Mouse (Mus musculus) c-Kit-positive CD71-negative TER-119-negative erythroid progenitor cells, embryonic 14.5 days (primary cell): ENCODE data around the gene Aifm2.

Experiments
- DNase-seq: peaks from one replicate; pipeline ENCODE4 v3.0.0-alpha.2; 2013; ENCODE audit warnings: low read depth

Aifm2 gene

DNA sequence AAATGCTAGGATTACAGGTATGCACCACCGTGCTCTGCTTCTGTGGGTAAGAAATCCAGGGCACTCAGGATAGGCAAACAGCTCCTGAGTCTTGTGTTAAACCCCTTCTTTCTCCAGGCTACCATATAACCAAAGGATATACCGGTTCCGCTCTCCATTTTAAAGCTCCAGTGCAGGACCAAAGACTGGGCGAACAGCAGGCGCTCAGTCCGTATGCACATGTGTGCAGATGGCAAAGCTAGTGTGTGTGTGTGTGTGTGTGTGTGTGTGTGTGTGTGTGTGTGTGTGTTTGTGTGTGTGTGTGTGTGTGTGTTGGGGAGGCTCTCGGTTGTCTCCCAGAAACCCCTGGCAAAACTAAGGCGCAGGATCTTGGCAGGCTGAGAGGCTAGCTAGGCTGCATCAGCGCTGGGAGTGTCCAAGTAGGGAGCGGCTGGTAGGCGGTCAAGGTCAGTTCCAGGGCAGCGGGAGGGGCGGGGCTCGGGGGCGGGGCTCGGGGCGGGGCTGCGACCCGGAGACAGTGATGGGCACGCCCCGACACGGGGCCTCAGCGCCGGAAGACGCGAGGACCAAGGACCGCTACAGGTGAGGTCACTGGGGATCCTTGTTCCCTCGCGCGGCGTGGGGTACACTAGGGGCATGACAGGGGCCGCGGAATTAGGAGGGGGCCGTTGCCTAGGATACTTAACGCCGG is at the start of gene Aifm2:
TSS of gene Aifm2 (plus strand) at position 493 of the 691 bp plus-strand sequence.
- no peak for DNase-seq

- no peak for DNase-seq
Observed at GRCm38 (mm10) chr10:61665651-61666050, 49.4 kb upstream of the Aifm2 start.

GRCm38 (mm10) chr10:61669289-61669688 is 45.8 kb upstream of the Aifm2 start:
- no peak for DNase-seq

GRCm38 (mm10) chr10:61669896-61670295 is 45.2 kb upstream of the Aifm2 start:
- DNase-seq: no peak

- DNase-seq: no peak
Observed at GRCm38 (mm10) chr10:61670758-61671157, 44.3 kb upstream of the Aifm2 start.

DNA sequence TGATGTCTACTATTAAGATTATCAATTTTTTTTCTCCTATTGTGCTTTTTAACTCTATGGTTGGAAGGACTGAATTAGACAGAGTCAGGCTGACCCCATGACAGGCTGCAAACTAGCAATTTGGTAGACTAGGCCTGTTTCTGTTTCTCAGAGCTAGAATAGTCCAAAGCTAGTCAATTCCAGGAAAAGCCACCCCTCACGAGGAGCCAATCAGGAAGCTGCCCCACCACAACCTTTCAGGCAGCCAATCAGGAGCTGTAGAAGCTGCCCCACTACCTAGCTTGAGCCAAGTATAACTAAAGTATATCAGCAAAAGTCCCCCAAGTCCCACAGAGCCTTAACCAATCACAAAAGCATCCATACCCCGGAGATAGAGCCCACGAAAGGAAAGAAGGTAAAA is 39.1 kb upstream of the Aifm2 start:
- DNase-seq: no peak

GRCm38 (mm10) chr10:61679545-61679944 is 35.5 kb upstream of the Aifm2 start:
- no peak for DNase-seq

DNA sequence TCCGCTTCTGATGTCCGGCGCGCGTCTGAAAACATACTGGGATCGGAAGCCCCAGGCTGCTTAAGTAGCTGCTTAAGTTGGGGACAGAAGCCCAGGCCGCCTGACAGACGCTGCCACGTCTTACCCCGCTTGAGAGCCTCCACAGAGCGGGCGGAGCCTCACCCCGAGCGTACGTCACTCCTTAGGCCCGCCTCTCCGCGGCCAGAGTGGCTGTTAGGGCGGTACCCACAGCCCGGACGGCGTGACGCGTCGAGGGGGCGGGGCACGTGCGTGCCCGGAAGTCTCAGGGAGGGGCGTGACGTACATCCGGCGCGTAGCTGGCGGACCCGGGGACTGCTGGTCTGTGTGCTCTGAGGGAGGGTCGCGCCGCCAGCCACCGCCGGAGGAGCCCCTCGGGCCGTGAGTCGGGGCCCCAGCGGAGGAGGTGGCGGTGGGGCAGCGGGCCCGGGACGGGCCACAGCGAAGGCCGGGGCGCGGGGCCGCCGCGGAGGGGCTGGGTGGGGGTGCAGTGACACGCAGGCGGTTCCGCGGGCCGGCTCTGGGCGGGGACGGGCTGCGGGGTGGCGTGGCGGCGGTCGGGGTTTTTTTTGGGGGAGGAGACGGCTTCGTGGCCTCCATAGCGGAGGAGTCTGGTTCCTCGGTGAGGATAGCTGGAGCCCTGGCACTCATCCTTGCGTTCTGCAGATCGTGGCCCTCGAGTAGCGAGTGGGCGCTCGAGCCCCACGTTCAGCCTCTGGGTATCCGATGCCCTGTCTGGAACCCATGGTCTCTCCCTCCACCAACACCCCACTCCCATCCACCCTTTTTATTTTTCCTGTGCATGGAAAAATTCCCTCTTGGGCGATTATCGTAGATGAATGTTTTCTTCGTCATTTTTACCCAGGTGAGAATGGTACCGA is 34.8 kb upstream of the Aifm2 start, which contains the start of gene Sar1a:
TSS of gene Sar1a (plus strand) at position 285 of the 899 bp plus-strand sequence.
- peak; percentile 94 for DNase-seq

- DNase-seq: no peak
Observed at GRCm38 (mm10) chr10:61689405-61689804, 25.7 kb upstream of the Aifm2 start.

DNA sequence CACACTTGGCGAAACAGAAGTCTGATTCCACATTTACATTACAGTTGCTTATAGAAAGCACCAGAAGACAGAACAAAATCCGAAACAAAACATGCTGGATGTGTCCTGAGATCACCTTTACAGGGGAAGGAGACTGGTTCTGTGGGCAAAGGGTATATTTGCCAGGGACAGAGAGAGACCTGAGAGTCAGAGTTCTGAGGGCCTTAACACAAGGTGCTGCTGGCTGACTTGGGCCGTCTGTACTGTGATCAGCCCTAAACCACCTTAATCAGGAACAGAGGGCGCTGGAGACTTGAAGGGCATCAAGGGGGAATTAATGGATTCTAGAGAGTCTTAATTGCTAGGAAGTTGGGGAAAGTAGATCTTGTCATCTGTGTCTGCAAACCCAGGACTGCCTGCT is 21.5 kb upstream of the Aifm2 start:
- no peak for DNase-seq

GRCm38 (mm10) chr10:61694870-61695670 is 20.0 kb upstream of the Aifm2 start, which contains the start of gene Tysnd1:
TSS of gene Tysnd1 (plus strand) at chr10:61695514.
- peak; percentile 95 for DNase-seq

- no peak for DNase-seq
Observed at GRCm38 (mm10) chr10:61695703-61696559, 19.1 kb upstream of the Aifm2 start.

DNA sequence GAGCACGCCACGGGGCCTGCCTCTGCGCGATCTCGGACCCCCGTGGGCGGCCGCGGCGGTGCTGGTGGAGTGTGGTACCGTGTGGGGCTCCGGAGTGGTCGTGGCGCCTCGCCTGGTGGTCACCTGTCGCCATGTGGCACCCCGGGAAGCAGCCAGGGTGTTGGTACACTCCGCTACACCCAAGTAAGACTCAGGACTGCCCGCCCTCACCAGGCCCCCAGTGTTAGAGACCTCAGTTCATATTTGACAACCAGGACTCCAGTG is 18.6 kb upstream of the Aifm2 start:
- no peak for DNase-seq

DNA sequence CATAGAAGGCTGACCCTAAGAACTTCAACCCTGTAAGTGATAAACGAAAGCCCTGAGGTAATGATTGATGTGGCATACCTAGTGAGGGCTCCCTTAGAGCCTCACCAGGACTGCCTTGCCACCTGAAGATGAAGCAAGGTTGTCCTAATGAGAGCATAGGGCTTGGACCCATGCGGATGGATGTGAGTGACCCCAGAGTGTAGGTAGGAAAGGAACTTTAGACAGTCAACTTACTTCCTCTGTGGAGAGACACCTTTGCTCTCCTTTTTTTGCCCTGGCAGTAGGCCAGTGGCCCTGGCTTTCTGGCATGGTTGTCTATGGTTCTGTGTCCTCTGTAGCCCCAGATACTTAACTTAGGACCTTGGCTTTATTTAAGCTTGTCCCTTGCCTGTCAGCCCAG is 18.0 kb upstream of the Aifm2 start:
- no peak for DNase-seq

DNA sequence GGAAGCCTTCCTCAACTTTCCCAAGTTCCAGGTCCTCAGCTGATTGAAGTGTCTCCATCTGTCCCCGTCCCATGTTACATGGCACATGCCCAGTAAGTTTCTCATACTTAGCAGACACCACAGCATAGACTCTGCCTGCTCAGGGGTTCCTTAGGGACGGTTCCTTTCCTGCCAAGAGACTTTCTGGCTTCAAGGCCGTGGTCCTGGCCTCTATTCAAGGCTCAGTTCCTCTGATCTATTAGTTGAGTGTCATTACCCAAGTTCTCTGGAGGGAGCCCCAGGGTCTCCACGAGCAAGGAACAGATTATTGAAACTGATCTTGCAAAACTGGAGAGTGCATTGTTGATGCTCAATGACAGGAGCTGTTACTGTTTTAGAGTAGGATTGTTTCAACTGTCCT is 10.4 kb upstream of the Aifm2 start:
- DNase-seq: no peak

GRCm38 (mm10) chr10:61706412-61707375 is 8.4 kb upstream of the Aifm2 start:
- DNase-seq: no peak

DNA sequence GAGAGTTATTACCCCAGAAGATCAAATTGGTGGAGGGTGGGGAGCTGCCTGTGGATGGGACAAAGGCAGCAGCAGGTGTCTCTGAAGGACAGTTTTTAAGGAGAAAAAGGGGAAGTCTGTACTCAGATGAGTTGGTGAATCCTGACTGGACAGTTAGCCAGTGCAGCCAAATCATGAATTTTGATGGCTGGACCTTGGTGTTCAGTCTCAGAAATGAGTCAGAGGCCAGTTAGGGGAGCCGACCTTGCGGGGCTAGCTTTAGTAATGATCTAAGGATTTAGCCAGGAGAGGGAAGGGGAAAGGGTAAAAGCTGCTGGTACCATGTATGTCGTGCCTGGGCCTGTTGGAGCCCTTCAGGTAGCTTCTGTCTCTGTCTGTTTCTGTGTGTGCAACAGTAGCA is 1.5 kb upstream of the Aifm2 start:
- DNase-seq: no peak

GRCm38 (mm10) chr10:61714146-61714545 is 917 bp upstream of the Aifm2 start:
- DNase-seq: no peak

GRCm38 (mm10) chr10:61715462-61715837 is 387 bp downstream of the Aifm2 start:
- no peak for DNase-seq
